Mouse (Mus musculus): ENCODE data around the gene B4galt5. TPM values are rescaled to one million over a fixed set of nuclear protein-coding genes. Genes with fewer than 3 reads are reported as not detected.

Gene B4galt5
- polyA plus RNA-seq, 1 experiment: 69.9 TPM

DNA sequence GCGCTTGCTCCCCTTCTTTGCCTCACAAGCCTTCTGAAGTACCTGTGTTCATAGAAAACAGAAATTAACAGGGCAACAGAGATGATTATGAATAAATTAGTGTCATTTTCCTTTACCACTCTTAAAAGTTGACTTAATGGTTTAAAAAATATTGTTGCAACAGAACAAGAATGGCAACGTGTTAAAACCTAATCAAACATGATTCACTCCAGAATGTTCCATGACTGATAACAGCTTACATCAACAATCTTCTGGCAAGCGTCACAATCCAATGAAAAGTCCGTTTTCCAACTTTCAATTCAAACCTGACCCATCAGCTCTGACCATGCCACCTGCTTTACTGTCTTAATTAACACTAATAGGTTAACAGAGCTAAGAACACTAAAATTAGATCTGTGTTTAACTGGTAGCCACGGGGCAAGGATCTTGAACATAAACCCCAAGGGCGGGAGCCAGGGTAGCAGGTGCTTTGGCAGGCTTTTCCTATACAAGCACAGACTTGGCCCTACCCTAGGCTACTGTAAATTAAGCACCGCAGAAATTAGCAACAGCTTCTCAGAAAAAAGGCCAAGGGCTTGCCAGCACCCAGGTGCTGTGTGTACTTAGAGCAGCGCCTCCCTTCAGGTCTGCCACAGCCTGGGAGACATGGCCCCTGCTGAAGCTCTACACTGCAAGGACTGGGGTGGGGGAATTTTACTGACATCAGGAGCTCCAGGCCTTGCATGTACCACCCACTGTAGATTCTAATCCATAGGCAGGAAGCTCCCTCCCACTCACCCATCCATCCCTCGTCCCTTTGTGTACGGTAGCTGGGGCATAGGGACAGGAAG, 12.4 kb downstream of the B4galt5 start:
- TF ChIP-seq POLR2A (IDR thresholded peaks at IDR 0.05; ENCODE audit: borderline replicate concordance, low read depth, low read length) (no peak), CTCF (IDR thresholded peaks at IDR 0.05; ENCODE audit: low read depth, low read length) (no peak)
- H3K4me3 ChIP-seq (ENCODE audit: insufficient read depth, low read length): no peak overlapping the region
- H3K27ac ChIP-seq (ENCODE audit: insufficient read depth, low read depth, low read length): no peak overlapping the region
- peaks cover 62% of the 10 kb centered on the region for H3K4me1 ChIP-seq (ENCODE audit: control insufficient read depth, insufficient read depth, low read length)

DNA sequence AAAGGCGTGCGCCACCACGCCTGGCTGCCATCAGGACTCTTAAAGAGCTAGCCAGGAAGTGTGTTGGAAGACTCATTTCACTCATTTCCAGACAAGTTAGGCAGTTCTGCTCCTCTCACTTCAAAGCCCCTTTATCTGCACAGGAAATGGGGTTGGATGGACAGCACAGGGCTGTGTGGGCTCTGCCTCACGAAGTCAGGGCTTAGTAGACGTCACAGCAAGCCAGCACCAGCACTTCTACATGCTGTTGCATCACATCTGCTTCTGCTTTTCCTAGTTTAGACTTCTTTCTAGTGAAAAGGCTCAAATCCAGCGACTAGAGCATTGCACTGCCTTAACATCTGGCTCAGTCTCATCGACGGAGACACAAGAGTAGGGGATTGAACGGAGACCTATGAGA, 13.9 kb downstream of the B4galt5 start:
- peak overlapping the region; percentile 20 for H3K27ac ChIP-seq (ENCODE audit: insufficient read depth, low read depth, low read length)
- H3K4me1 ChIP-seq (ENCODE audit: control insufficient read depth, insufficient read depth, low read length): peaks cover 69% of the 10 kb centered on the region

DNA sequence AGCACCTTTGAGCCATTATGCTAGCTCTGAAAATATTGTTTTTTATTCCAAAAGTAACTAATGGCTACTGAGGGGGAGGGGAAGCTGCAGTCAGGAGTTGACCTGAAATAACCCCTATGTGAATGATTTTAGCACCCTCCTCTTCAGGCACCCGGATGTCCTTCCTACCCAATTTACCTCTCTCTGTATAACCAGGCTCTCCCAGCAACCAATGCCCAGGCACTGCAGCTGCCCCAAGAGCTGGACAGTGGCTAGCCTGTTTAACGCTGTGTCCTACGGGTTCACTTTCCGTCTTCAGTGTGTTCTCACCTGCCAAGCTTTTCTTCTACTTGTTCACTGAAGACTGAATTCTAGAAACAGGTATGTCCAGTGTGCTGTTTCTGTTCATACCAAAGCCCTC, 14.7 kb downstream of the B4galt5 start:
- H3K4me3 ChIP-seq (ENCODE audit: insufficient read depth, low read length): no peak overlapping the region
- no peak overlapping the region for H3K27ac ChIP-seq (ENCODE audit: insufficient read depth, low read depth, low read length)

More for the DNA sequence above, 13.9 kb downstream of the B4galt5 start:
- no peak for TF ChIP-seq POLR2A (IDR thresholded peaks at IDR 0.05; ENCODE audit: borderline replicate concordance, low read depth, low read length)
- TF ChIP-seq CTCF (IDR thresholded peaks at IDR 0.05; ENCODE audit: low read depth, low read length): no peak
- H3K4me3 ChIP-seq (ENCODE audit: insufficient read depth, low read length): no peak overlapping the region

DNA sequence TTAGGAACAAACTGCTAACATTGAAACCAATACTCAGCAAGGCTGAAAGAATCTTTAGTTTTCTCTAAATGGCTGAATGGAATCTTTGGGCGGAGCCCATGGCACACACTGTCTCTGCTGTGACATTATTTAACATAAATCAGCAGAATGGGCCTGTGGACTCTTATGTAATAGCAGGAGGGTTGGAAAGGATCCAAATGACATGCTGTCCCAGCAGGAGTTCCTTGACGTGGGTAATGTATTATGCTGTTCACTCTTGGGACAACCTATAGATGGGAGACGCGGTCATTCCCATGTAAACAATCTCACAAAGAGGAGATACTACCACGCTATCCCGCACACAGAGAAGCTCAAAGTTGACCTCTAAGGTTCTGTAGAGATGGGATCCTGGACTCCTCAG, 15.5 kb downstream of the B4galt5 start:
- TF ChIP-seq CTCF (IDR thresholded peaks at IDR 0.05; ENCODE audit: low read depth, low read length) (no peak), POLR2A (IDR thresholded peaks at IDR 0.05; ENCODE audit: borderline replicate concordance, low read depth, low read length) (no peak)
- H3K4me3 ChIP-seq (ENCODE audit: insufficient read depth, low read length): no peak overlapping the region
- no peak overlapping the region for H3K27ac ChIP-seq (ENCODE audit: insufficient read depth, low read depth, low read length)
- H3K4me1 ChIP-seq (ENCODE audit: control insufficient read depth, insufficient read depth, low read length): peaks cover 80% of the 10 kb centered on the region

More for the DNA sequence above, 14.7 kb downstream of the B4galt5 start:
- TF ChIP-seq POLR2A (IDR thresholded peaks at IDR 0.05; ENCODE audit: borderline replicate concordance, low read depth, low read length) (no peak), CTCF (IDR thresholded peaks at IDR 0.05; ENCODE audit: low read depth, low read length) (no peak)
- peaks cover 77% of the 10 kb centered on the region for H3K4me1 ChIP-seq (ENCODE audit: control insufficient read depth, insufficient read depth, low read length)

DNA sequence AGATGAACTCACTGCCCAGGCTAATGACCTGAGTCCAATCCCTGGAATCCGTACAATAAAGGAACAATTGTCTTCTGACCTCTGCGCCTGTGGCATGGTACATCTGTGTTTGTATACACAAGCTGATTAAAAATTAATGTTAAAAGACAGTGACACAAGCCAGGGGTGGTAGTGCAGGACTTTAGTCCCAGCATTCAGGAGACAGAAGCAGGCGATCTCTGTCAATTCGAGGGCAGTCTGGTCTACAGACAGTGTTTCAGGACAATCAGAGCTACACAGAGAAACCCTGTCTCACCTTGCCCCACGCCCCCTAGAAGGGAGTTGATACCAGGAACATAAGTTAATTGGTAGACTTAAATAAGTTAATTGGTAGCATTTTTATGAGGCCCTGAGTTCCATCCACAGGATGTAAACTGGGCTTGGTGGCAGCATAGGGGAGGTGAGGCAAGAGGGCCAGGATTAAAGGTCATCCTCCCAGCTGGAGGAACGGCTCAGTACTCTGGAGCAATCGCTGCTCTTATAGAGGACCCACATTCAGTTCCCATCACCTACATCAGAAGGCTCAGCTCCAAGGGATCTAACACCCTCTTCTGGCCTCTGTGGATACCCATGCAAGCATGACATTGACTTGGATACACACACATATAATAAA, 16.5 kb downstream of the B4galt5 start:
- H3K27ac ChIP-seq (ENCODE audit: insufficient read depth, low read depth, low read length): no peak overlapping the region

DNA sequence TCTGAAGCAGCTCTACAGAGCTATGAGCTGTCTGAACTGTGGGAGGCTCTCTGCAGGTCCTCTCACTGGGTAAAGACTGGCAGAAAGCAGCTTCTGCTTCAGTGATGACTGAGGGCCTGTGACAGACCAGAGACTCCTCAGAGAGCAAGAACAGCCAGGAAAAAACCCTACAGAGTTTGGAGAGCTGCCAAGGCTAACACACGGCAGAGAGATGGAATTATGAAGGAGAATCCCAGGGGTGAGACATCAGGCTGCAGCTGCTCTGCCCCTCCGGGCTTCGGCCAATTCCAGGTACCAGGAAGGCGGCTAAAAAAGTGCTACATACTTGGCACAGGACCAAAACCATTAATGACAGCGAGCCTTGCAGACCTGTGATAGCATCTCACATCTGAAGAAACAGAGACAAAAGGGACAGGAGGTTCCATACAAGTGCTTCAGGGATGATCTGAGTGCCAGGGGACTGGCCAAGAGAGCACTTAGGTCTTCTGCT, 17.5 kb downstream of the B4galt5 start:
- no peak overlapping the region for H3K27ac ChIP-seq (ENCODE audit: insufficient read depth, low read depth, low read length)
- TF ChIP-seq CTCF (IDR thresholded peaks at IDR 0.05; ENCODE audit: low read depth, low read length): no peak
- no peak for TF ChIP-seq POLR2A (IDR thresholded peaks at IDR 0.05; ENCODE audit: borderline replicate concordance, low read depth, low read length)
- H3K4me3 ChIP-seq (ENCODE audit: insufficient read depth, low read length): no peak overlapping the region
- H3K4me1 ChIP-seq (ENCODE audit: control insufficient read depth, insufficient read depth, low read length): peaks cover 70% of the 10 kb centered on the region

More for the DNA sequence above, 16.5 kb downstream of the B4galt5 start:
- Histone ChIP-seq H3K4me1 (ENCODE audit: control insufficient read depth, insufficient read depth, low read length) (peaks cover 78% of the 10 kb centered on the region), H3K4me3 (ENCODE audit: insufficient read depth, low read length) (no peak overlapping the region)
- TF ChIP-seq POLR2A (IDR thresholded peaks at IDR 0.05; ENCODE audit: borderline replicate concordance, low read depth, low read length) (no peak), CTCF (IDR thresholded peaks at IDR 0.05; ENCODE audit: low read depth, low read length) (no peak)

DNA sequence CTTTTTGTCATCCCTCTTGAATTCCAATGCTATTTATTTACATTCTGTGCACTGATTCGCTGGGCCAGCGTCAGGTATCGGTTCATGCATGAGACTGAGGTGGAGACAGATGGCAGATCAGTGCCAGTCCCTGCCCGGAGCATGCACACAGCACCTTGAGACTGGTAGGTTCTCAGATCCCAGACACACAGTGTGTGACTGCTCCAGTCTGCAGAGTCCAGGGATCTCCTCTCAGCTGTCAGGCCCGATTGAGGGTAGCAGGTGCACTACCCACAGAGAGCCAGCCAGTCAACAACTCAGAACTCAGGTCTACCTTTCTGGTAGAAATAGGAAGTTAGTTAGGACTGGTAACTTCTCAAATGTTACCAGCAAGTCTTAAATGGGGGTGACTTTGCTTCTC, 18.4 kb downstream of the B4galt5 start:
- H3K4me1 ChIP-seq (ENCODE audit: control insufficient read depth, insufficient read depth, low read length): peaks cover 63% of the 10 kb centered on the region
- no peak overlapping the region for H3K4me3 ChIP-seq (ENCODE audit: insufficient read depth, low read length)
- no peak overlapping the region for H3K27ac ChIP-seq (ENCODE audit: insufficient read depth, low read depth, low read length)
- TF ChIP-seq CTCF (IDR thresholded peaks at IDR 0.05; ENCODE audit: low read depth, low read length) (no peak), POLR2A (IDR thresholded peaks at IDR 0.05; ENCODE audit: borderline replicate concordance, low read depth, low read length) (no peak)

DNA sequence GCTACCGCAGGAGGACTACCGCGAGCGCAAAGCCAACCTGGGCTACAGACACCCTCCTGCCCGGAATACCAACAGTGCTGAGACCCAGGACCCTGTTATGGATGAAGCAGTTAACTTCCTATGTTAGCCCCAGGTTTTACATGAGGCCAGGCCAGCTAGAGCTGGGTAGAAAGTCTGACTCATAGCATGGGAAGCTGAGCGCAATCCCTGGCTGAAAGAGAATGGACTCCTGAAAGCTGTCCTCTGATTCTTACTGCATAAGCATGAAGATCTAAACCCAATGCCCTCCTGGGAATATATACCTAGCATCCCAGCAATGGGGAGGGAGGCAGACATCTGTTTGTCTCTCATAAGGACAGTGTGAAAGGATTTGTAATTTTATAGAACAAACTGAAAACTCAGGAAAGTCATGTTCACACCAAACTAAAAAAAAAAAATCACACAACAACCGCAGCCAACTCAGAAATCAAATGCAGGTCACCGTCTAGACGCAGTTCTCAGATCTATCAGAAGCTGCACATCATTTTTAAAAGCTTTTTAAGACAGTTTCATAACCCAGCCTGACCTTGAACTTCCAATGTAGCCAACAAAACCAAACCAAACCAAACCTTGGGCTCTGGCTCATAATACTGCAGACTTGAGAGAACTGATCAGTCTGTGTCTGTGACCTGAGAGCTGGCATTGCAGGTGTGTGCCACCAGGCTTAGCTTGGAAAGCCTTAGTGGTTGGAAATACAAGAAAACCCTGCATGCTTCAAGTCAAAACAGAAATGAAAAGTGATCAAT, 19.3 kb downstream of the B4galt5 start:
- Histone ChIP-seq H3K27ac (ENCODE audit: insufficient read depth, low read depth, low read length) (no peak overlapping the region), H3K4me3 (ENCODE audit: insufficient read depth, low read length) (no peak overlapping the region)
- TF ChIP-seq POLR2A (IDR thresholded peaks at IDR 0.05; ENCODE audit: borderline replicate concordance, low read depth, low read length) (no peak), CTCF (IDR thresholded peaks at IDR 0.05; ENCODE audit: low read depth, low read length) (no peak)

DNA sequence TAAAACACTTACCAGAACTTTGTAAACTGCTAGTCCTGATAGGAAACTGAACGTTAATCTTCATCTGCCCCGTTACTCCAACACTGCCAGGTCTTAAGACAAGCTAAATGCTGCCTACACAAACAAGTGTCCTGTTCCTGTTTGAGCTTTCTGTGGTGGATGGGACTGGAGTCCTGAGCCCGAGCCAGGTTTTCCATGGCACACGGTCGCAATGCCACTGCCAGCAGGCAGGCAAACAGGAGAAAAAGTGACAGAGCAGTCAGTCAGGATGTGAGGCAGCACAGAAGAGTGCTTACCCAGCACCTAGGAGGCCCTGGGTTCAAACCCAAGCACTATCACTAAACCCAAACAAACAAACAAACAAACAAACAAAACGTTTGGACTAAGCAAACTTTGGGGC, 20.6 kb downstream of the B4galt5 start:
- H3K4me3 ChIP-seq (ENCODE audit: insufficient read depth, low read length): no peak overlapping the region
- H3K27ac ChIP-seq (ENCODE audit: insufficient read depth, low read depth, low read length): no peak overlapping the region
- H3K4me1 ChIP-seq (ENCODE audit: control insufficient read depth, insufficient read depth, low read length): peaks cover 57% of the 10 kb centered on the region
- TF ChIP-seq POLR2A (IDR thresholded peaks at IDR 0.05; ENCODE audit: borderline replicate concordance, low read depth, low read length): no peak
- no peak for TF ChIP-seq CTCF (IDR thresholded peaks at IDR 0.05; ENCODE audit: low read depth, low read length)

More for the DNA sequence above, 19.3 kb downstream of the B4galt5 start:
- peaks cover 58% of the 10 kb centered on the region for H3K4me1 ChIP-seq (ENCODE audit: control insufficient read depth, insufficient read depth, low read length)
